Mouse (Mus musculus) splenic B cell, adult 2 months (primary cell): Measurements from ENCODE around the gene Lyrm2.

Source experiments
- DNase-seq: peaks from one replicate; pipeline ENCODE4 v3.0.0-alpha.2; 2011; ENCODE audit warnings: low read depth, low spot score
- H3K27me3 ChIP-seq: 2 replicates; pipeline ENCODE4 v1.6.1; 2012; ENCODE audit warnings: mild to moderate bottlenecking, low read length, moderate library complexity, mixed read lengths; ENCODE audit not compliant: control insufficient read depth, poor library complexity, insufficient read depth, severe bottlenecking
- H3K36me3 ChIP-seq: 2 replicates; pipeline ENCODE4 v1.6.1; 2012; ENCODE audit warnings: mild to moderate bottlenecking, low read length, moderate library complexity, mixed read lengths; ENCODE audit not compliant: control insufficient read depth, poor library complexity, insufficient read depth, severe bottlenecking

Gene Lyrm2

GRCm38 (mm10) chr4:32828385-32829077 lies 28.5 kb downstream of the Lyrm2 start:
- no peak for DNase-seq
- H3K36me3 ChIP-seq, result no peaks in the 10 kb centered on the region
- H3K27me3 ChIP-seq, result no peaks in the 10 kb centered on the region

- no peaks in the 10 kb centered on the region for H3K36me3 ChIP-seq
- no peaks in the 10 kb centered on the region for H3K27me3 ChIP-seq
- no peak for DNase-seq
Measured at GRCm38 (mm10) chr4:32829316-32829715, 29.3 kb downstream of the Lyrm2 start.

- no peaks in the 10 kb centered on the region for H3K27me3 ChIP-seq
- H3K36me3 ChIP-seq, result no peaks in the 10 kb centered on the region
- DNase-seq, result no peak
Measured at GRCm38 (mm10) chr4:32833494-32834282, 33.6 kb downstream of the Lyrm2 start.

GRCm38 (mm10) chr4:32834541-32834940 lies 34.5 kb downstream of the Lyrm2 start:
- Histone ChIP-seq H3K27me3 (no peaks in the 10 kb centered on the region), H3K36me3 (no peaks in the 10 kb centered on the region)
- DNase-seq, result no peak

- no peak for DNase-seq
- H3K36me3 ChIP-seq, result no peaks in the 10 kb centered on the region
- no peaks in the 10 kb centered on the region for H3K27me3 ChIP-seq
Measured at GRCm38 (mm10) chr4:32836071-32836470, 36.0 kb downstream of the Lyrm2 start.

GRCm38 (mm10) chr4:32838401-32838800 lies 38.3 kb downstream of the Lyrm2 start:
- Histone ChIP-seq H3K27me3 (no peaks in the 10 kb centered on the region), H3K36me3 (no peaks in the 10 kb centered on the region)
- DNase-seq, result no peak
